Mouse (Mus musculus) left cerebral cortex, adult 2 months (tissue): ENCODE results near the gene Set. TPM values are rescaled to one million over a fixed set of nuclear protein-coding genes. Genes with fewer than 3 reads are reported as not detected.
"Not testable (repeated sequence)": the region's sequence is repeated elsewhere in the genome, so short reads cannot be mapped to it uniquely, and the experiment has no call there.

Source experiments
- DNase-seq, 2 experiments: peaks; one replicate each; pipeline ENCODE4 v3.0.0; 2021 to 2022; ENCODE audit warnings: low spot score in 2 of 2, mixed read lengths in 1 of 2; ENCODE audit errors: extremely low spot score in 1 of 2
- H3K27ac ChIP-seq: fragments of 200-600 bp; 2 replicates; pipeline ENCODE4 v1.8.1; 2022
- H3K4me3 ChIP-seq: fragments of 200-600 bp; 2 replicates; pipeline ENCODE4 v1.8.1; 2022
- CTCF ChIP-seq: fragments of 200-600 bp; IDR thresholded peaks from 2 replicates; pipeline ENCODE4 v1.8.1; 2022; ENCODE audit warnings: antibody characterized with exemption, mild to moderate bottlenecking, moderate library complexity
- intact Hi-C: fragments of 180-260 bp; cut with DNase I; formaldehyde crosslinking; loops from one replicate; pipeline ENCODE4 v1.15.1; 2025
- total RNA-seq, 2 experiments: library from RNA; stranded (reverse); gene quantifications; 2 replicates each; pipeline ENCODE4 v1.2.3; 2021

The Set gene
- total RNA-seq, 2 experiments from 2014 or later = 191 to 192 TPM

DNA sequence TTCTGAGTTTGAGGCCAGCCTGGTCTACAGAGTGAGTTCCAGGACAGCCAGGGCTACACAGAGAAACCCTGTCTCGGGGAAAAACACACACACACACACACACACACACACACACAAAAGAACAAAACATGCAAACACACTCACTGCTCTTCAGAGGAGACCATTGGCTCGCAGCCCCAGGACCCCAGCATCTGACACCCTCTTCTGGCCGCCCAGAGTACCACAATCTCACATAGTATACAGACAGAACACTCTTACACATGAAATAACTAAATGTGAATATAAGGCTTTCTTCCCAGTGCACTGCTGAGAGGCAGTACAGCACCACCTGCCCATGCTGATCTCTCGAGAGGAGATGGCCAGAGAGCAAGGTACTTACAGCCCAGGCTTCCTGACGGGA lies 12.6 kb upstream of the Set start:
- H3K4me3 ChIP-seq = no peak overlapping the region
- intact Hi-C loops = no loop called here
- no peak for TF ChIP-seq CTCF
- DNase-seq = no peak
- no peak overlapping the region for H3K27ac ChIP-seq

DNA sequence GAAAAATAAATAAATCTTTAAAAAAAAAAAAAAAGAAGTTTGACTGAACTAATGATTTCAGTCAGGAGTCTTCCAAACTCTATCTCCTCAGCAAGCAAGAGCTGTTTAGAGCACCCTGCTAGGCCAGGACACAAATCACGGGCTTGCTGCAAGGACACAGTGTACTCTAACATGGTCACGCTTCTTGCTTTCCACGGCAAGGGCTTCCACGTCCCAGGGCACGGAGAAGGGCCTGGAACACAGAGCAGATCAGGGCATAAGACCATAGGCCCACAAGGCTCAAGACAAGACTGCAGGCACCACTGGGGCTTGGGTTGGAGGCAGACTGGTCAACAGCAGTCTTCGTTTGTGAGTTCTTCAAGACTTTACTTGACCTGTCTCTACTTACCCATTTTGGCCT lies 10.1 kb upstream of the Set start:
- intact Hi-C loops = no loop called here
- Histone ChIP-seq H3K27ac (no peak overlapping the region), H3K4me3 (no peak overlapping the region)
- DNase-seq = no peak
- no peak for TF ChIP-seq CTCF

DNA sequence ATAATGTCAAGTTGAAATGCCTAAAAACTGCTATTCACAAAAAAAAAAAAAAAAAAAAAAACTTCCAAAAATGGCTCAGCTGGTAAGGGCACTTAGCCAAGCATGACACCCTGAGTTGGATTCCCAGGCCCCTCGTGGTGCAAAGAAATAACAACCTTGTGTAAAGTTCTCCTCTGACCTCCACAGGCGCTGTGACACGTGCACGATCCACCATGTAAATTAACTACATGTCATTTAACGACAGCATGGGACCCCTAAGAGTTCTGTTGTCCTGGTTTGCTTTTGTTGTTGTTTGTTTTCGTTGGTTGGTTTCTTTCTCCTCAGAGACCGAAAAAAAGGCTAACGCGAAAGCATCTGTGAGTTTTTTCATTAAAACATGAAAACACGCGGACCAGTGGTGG lies 9.1 kb upstream of the Set start:
- Histone ChIP-seq H3K27ac (peak overlapping the region; percentile 99), H3K4me3 (peak overlapping the region; percentile 73)
- DNase-seq = no peak
- TF ChIP-seq CTCF = no peak
- intact Hi-C loops = no loop called here

DNA sequence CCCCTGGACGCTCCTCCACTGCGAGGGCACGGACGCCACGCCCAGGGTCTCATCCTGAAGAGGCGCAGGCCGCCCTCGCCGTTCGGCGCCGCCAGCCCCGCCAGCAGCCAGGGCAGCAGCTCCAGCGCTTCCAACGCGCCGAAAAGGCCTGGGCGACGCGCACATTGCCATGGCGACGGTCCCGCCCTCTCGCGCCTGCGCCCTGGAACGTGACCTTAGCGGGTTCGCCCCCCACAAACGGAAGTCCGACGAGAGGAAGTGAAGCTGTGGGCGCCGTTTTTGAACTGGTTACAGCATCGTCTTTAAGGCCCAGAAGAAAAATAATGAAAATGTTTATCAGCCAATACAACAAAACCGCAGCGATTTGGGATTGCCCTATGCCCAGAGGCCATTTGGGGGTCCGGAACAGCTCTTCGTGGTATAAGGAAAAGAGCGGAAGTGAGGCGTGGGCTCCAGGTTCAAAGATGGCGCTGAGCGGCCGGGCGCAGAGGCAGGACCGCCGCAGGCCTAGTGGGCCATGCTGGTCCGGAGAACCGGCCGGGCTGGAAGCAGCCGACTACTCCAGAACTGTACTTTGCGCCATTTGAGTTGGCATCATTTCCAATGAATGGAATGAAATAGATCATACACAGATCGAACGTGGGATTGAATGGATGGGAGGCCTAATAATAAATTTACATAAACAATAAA lies 8.3 kb upstream of the Set start, which contains the start of gene Wdr34:
Wdr34 (minus strand) TSS at position 183 of the 690 bp plus-strand sequence.
- intact Hi-C loops = no loop called here
- Histone ChIP-seq H3K27ac (peak within 1 kb of the TSS; percentile 99), H3K4me3 (peak within 1 kb of the TSS; percentile 73)
- no peak for TF ChIP-seq CTCF
- peak; percentile 98 to 99 for DNase-seq

DNA sequence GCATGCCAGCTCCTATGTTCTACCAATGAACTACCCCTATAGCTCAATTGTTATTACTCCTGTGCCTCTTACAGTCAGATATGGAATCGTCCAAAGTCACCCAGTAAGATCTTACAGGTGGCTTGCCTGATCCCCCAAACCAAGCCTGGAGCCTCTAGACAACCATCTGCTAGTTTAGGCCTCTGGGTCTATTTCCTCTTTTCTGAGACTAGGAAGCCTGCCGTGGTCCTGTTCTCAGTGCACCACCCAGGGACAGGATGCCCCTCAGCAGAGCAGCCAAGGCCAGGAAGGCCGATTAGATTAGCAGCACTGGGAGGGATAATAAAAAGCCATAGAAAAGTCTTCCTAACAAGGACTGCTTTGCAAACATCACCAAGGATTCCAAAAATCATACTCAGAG lies 7.3 kb upstream of the Set start:
- no peak for DNase-seq
- Histone ChIP-seq H3K4me3 (no peak overlapping the region), H3K27ac (no peak overlapping the region)
- intact Hi-C loops = no loop called here
- TF ChIP-seq CTCF = no peak

DNA sequence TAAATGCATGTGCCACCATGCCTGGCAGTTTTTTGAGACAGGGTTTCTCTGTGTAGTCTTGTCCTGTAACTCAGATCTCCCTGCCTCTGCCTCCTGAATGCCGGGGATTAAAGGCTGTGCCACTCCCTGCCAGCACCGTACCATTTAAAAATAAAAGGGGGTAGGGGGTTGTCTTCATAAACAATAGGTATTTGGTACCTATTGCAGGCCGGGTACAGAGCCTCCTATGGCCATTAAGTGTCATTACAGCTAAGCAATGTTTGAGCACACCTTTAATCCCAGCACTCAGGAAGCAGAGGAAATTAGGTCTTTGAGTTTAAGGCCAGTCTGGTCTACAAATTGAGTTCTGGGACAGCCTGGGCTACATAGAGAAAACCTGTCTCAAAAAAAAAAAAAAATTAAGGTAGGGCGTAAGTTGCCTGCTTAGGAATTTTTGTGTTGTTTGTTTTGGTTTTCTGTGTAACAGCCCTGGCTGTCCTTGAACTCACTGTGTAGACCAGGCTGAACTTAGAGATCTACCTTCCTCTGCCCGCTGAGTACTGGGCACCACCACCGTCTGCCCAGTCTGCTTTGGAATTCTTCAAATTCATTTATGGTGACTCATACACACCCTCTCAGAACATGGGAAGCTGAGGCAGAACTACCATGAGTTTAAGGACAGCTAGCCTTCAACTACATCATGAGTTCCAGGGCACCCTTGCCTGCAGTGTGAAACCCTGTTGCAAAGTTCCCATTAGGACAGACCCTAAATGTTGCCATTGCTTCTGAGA lies 5.0 kb upstream of the Set start:
- Histone ChIP-seq H3K27ac (no peak overlapping the region), H3K4me3 (no peak overlapping the region)
- no peak for DNase-seq
- intact Hi-C loops = no loop called here
- peak; percentile 47 for TF ChIP-seq CTCF

DNA sequence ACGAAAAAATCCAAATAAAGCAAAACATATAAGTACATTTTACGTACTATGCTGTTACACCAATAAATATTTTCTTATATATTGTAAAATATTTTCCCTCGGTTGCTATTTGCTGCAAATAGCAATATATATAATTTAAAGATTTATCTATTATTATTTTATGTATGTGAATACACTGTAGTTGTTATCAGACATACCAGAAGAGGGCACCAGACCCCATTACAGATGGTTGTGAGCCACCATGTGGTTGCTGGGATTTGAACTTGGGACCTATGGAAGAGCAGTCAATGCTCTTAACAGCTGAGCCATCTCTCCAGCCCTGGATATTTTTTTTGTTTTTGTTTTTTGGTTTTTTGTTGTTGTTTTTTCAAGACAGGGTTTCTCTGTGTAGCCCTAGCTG lies 1.9 kb upstream of the Set start:
- H3K27ac ChIP-seq, DNase-seq, intact Hi-C loops, H3K4me3 ChIP-seq: not testable (repeated sequence)
- peak; percentile 19 for TF ChIP-seq CTCF

DNA sequence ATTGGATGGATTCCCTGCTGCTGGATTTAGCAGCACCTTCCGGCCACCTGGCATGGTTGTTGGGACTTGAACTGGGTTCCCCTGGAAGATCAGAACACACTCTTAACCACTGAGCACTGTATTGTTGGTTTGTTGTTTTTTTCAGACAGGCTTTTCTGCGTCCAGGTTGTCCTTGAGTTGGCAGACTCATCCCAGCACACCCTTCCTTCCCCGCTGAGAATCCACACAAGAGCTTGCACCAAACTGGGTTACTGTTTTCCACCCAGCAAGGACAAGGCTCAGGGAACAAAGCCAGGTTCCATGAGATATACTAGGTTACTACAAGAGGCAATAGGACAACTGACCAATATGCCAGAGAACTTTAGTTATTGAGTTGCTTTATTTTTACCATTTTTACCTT lies 442 bp upstream of the Set start:
- H3K27ac ChIP-seq = no peak overlapping the region
- DNase-seq = no peak
- TF ChIP-seq CTCF = no peak
- H3K4me3 ChIP-seq = no peak overlapping the region
- intact Hi-C loops = no loop called here

DNA sequence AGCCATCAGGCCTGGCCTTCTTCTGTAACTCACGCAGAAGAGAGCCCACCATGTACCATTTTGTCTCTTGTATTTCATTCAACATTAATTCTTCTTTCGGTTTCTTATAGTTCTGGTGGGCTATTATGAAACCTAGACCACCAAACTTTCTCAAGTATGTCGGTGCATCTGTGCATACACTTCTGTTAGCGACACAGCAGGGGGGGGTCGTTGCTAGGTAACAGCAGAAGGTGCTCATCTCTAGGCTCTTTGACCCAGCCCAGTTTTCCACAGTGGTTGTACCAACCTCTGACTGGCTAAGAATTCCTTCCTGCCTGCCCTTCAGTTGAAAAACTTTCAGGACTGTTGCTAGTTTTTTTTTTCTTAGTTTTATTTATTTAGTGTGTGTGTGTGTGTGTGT lies 1.2 kb downstream of the Set start:
- Histone ChIP-seq H3K27ac (no peak overlapping the region), H3K4me3 (no peak overlapping the region)
- no peak for TF ChIP-seq CTCF
- intact Hi-C loops = no loop called here
- no peak for DNase-seq

DNA sequence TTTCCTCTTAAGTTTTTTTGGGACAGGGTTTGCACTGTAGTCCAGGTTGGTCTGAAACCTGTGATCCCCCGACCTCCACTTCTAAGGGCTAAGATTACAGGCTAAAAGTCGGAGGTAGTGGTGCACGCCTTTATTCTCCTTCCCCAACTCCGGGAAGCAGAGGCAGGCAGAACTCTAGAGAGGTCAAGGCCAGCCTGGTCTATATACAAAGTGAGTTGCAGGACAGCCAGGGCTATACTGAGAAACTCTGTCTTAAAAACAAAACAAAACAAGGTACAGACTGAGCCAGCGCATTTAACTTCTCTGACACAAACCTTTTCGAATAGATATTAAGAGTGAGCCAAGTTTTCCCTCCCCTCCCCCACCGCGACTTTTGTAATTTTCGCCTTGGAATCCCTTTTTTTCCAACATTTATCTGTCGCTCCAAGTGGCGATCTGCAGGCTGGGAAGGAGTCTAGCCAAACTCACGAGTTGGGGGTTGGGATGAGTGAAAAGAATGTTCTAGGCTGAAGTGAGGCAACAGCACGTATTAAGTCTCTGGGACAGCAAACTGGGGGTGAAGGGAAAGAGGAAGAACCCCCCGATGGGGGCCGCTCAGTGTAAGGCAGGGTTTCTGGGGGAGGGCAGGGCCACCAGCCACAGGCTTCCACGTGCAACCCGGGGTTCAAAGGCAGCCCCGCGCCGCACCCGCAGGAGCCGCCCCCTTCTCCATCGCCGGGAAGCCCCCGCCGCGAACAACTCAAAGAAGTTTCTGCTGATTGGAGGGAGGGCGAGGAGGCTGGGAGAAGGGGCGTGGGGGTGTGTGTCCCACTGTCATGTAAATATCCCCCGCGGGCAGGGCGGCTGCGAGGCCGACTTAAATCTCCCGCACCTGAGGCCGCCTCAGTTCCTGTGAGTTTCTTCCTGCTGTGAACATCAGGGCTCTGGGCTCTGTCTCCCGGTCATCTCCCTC lies 4.3 kb downstream of the Set start:
- peak overlapping the region; percentile 76; the same call in 1 of the 2 replicates for H3K27ac ChIP-seq
- intact Hi-C loops = no loop called here

DNA sequence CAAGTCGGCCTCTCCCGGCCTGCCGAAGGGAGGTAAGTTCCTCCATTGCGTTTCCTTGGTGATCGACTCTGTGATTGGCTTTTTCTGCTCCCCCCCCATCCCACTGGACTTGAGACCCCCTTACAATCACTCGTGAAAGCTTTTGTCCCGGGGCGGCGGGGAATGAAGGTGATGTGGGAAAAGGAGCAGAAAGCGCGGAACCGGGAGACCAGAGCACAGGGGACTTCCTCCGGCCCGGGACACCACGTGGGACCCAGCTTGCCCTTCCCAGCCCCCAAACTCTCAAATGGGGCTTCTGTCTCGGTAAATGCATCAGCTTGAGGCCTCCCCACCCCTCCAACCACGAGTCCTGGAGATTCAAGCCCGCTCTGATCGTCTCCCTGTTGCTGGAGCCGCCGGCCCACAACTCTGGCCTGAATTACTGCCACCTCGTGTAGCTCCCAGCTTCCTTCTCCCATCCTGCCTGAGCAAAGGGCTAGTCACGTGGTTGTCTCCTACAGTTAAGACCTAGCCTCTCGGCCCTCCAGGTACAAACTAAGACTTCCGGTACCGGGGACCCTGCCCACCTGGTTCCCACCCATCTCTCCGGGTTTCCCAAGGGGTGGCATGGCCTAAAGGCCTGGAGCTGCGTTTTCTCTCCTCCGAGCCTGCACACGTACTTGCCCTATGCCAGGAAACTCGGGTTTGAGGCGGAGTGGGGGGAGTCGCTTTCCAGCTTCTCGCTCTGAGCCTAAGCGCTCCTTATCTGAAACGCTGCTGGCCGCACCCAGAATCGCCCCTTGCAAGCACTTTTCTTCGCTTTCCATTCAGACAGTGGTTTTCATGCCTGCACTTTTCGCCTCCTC lies 5.3 kb downstream of the Set start:
- no peak for TF ChIP-seq CTCF
- Histone ChIP-seq H3K27ac (peak overlapping the region; percentile 76), H3K4me3 (peak overlapping the region; percentile 49)
- peak; percentile 23 to 26 for DNase-seq
- intact Hi-C loops = no loop called here

More for the DNA sequence above, 4.3 kb downstream of the Set start:
- TF ChIP-seq CTCF = no peak
- peak overlapping the region; percentile 49 for H3K4me3 ChIP-seq
- peak in 1 of 2 experiments; percentile 18 for DNase-seq
